Mouse (Mus musculus): ENCODE measurements around the gene Macrod2. TPM values are rescaled to one million over a fixed set of nuclear protein-coding genes. Genes with fewer than 3 reads are reported as not detected.

The Macrod2 gene
- polyA plus RNA-seq, 1 experiment from 2014 or later, result 31.9 TPM

- no peaks in the 10 kb centered on the region for H3K9me3 ChIP-seq (ENCODE audit: control insufficient read depth, low read length)
- H3K27me3 ChIP-seq (ENCODE audit: control insufficient read depth, insufficient read depth, low read length), result no peaks in the 10 kb centered on the region
- H3K4me1 ChIP-seq (replicated peaks; ENCODE audit: control insufficient read depth, insufficient read depth), result no peaks in the 10 kb centered on the region
- DNase-seq (ENCODE audit: low spot score) (no peak), ATAC-seq (ENCODE audit: low FRiP score, low TSS enrichment) (no peak)
- no peak overlapping the region for H3K9ac ChIP-seq (ENCODE audit: low read length)
- no peak overlapping the region for H3K4me2 ChIP-seq (replicated peaks; ENCODE audit: low read depth)
- 8% methylated on average over 4 of the region's 4 CpGs for WGBS
- H3K36me3 ChIP-seq (ENCODE audit: control insufficient read depth, insufficient read depth, low read length), result no peaks in the 10 kb centered on the region
- no peak overlapping the region for H3K4me3 ChIP-seq (ENCODE audit: low read depth, low read length)
- TF ChIP-seq CTCF (IDR thresholded peaks at IDR 0.05; ENCODE audit: low read depth), result peak; percentile 79
- no peak for TF ChIP-seq EP300 (optimal IDR thresholded peaks at IDR 0.05)
- no peak overlapping the region for H3K27ac ChIP-seq (replicated peaks)
Observed at GRCm38 (mm10) chr2:140427283-140427682, 32.2 kb downstream of the Macrod2 start.

GRCm38 (mm10) chr2:140439081-140439480 lies 44.0 kb downstream of the Macrod2 start:
- WGBS, result 55% methylated on average over 4 of the region's 4 CpGs
- no peaks in the 10 kb centered on the region for H3K9me3 ChIP-seq (ENCODE audit: control insufficient read depth, low read length)
- H3K27me3 ChIP-seq (ENCODE audit: control insufficient read depth, insufficient read depth, low read length), result no peaks in the 10 kb centered on the region
- H3K9ac ChIP-seq (ENCODE audit: low read length), result no peak overlapping the region
- H3K4me3 ChIP-seq (ENCODE audit: low read depth, low read length), result no peak overlapping the region
- TF ChIP-seq EP300 (optimal IDR thresholded peaks at IDR 0.05), result no peak
- TF ChIP-seq CTCF (IDR thresholded peaks at IDR 0.05; ENCODE audit: low read depth), result no peak
- ATAC-seq (ENCODE audit: low FRiP score, low TSS enrichment), result no peak
- H3K27ac ChIP-seq (replicated peaks), result no peak overlapping the region
- H3K36me3 ChIP-seq (ENCODE audit: control insufficient read depth, insufficient read depth, low read length), result no peaks in the 10 kb centered on the region
- no peaks in the 10 kb centered on the region for H3K4me1 ChIP-seq (replicated peaks; ENCODE audit: control insufficient read depth, insufficient read depth)
- no peak overlapping the region for H3K4me2 ChIP-seq (replicated peaks; ENCODE audit: low read depth)
- DNase-seq (ENCODE audit: low spot score), result no peak

- no peak for DNase-seq (ENCODE audit: low spot score)
- no peak overlapping the region for H3K4me2 ChIP-seq (replicated peaks; ENCODE audit: low read depth)
- ATAC-seq (ENCODE audit: low FRiP score, low TSS enrichment), result no peak
- H3K9me3 ChIP-seq (ENCODE audit: control insufficient read depth, low read length), result no peaks in the 10 kb centered on the region
- H3K4me3 ChIP-seq (ENCODE audit: low read depth, low read length), result no peak overlapping the region
- H3K4me1 ChIP-seq (replicated peaks; ENCODE audit: control insufficient read depth, insufficient read depth), result no peaks in the 10 kb centered on the region
- no peak overlapping the region for H3K9ac ChIP-seq (ENCODE audit: low read length)
- H3K36me3 ChIP-seq (ENCODE audit: control insufficient read depth, insufficient read depth, low read length), result no peaks in the 10 kb centered on the region
- H3K27ac ChIP-seq (replicated peaks), result no peak overlapping the region
- TF ChIP-seq EP300 (optimal IDR thresholded peaks at IDR 0.05) (no peak), CTCF (IDR thresholded peaks at IDR 0.05; ENCODE audit: low read depth) (no peak)
- no peaks in the 10 kb centered on the region for H3K27me3 ChIP-seq (ENCODE audit: control insufficient read depth, insufficient read depth, low read length)
- 76% methylated on average over 2 of the region's 2 CpGs for WGBS
Observed at GRCm38 (mm10) chr2:140448636-140449035, 53.5 kb downstream of the Macrod2 start.

DNA sequence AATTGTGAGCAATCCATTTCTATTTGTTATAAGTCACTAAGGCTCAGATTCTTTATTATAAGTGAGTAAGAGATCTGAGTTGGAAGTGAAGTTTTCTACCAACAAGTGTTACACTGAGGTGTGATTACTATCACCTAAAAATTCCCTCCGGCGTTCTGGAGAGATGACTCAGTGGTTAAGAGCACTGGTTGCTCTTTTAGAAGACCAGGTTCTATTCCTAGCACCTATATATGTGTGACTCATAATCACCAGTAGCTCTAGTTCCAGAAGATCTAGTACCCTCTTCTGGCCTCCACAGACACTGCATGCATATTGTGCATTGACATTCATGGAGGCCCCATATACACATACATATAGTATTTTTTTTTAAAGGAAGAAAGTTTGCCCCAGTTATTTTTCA lies 80.7 kb downstream of the Macrod2 start:
- H3K27me3 ChIP-seq (ENCODE audit: control insufficient read depth, insufficient read depth, low read length), result no peaks in the 10 kb centered on the region
- H3K27ac ChIP-seq (replicated peaks), result no peak overlapping the region
- no peaks in the 10 kb centered on the region for H3K4me1 ChIP-seq (replicated peaks; ENCODE audit: control insufficient read depth, insufficient read depth)
- TF ChIP-seq CTCF (IDR thresholded peaks at IDR 0.05; ENCODE audit: low read depth), result no peak
- no peak for TF ChIP-seq EP300 (optimal IDR thresholded peaks at IDR 0.05)
- DNase-seq (ENCODE audit: low spot score) (no peak), ATAC-seq (ENCODE audit: low FRiP score, low TSS enrichment) (no peak)
- H3K4me3 ChIP-seq (ENCODE audit: low read depth, low read length), result no peak overlapping the region
- H3K9ac ChIP-seq (ENCODE audit: low read length), result no peak overlapping the region
- no peak overlapping the region for H3K4me2 ChIP-seq (replicated peaks; ENCODE audit: low read depth)
- 79% methylated on average over 2 of the region's 2 CpGs for WGBS
- H3K36me3 ChIP-seq (ENCODE audit: control insufficient read depth, insufficient read depth, low read length), result no peaks in the 10 kb centered on the region
- no peaks in the 10 kb centered on the region for H3K9me3 ChIP-seq (ENCODE audit: control insufficient read depth, low read length)

DNA sequence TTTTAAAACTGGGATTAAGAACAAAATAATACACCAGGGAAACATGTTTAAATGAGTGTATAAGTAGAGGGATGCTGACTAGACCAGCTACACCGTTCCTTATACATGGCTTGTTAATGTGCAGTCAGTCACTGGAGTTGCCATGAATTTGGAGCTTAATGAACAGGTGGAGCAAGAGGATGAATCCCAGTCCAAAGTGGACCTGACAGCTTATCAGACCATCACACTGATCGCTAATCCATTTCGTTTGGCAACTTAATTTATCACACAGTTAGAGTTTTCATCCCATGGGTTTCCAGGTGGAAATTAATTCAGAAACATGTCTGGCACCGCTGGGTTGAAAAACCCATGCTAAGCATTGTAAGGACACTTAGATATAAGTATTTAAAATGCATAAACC lies 81.8 kb downstream of the Macrod2 start:
- H3K4me2 ChIP-seq (replicated peaks; ENCODE audit: low read depth), result no peak overlapping the region
- DNase-seq (ENCODE audit: low spot score), result no peak
- no peak for ATAC-seq (ENCODE audit: low FRiP score, low TSS enrichment)
- H3K27me3 ChIP-seq (ENCODE audit: control insufficient read depth, insufficient read depth, low read length), result no peaks in the 10 kb centered on the region
- H3K27ac ChIP-seq (replicated peaks), result no peak overlapping the region
- H3K9ac ChIP-seq (ENCODE audit: low read length), result no peak overlapping the region
- no peaks in the 10 kb centered on the region for H3K9me3 ChIP-seq (ENCODE audit: control insufficient read depth, low read length)
- no peak overlapping the region for H3K4me3 ChIP-seq (ENCODE audit: low read depth, low read length)
- H3K36me3 ChIP-seq (ENCODE audit: control insufficient read depth, insufficient read depth, low read length), result no peaks in the 10 kb centered on the region
- TF ChIP-seq CTCF (IDR thresholded peaks at IDR 0.05; ENCODE audit: low read depth), result no peak
- no peak for TF ChIP-seq EP300 (optimal IDR thresholded peaks at IDR 0.05)
- no peaks in the 10 kb centered on the region for H3K4me1 ChIP-seq (replicated peaks; ENCODE audit: control insufficient read depth, insufficient read depth)
- WGBS, result 84% methylated on average over 4 of the region's 4 CpGs

DNA sequence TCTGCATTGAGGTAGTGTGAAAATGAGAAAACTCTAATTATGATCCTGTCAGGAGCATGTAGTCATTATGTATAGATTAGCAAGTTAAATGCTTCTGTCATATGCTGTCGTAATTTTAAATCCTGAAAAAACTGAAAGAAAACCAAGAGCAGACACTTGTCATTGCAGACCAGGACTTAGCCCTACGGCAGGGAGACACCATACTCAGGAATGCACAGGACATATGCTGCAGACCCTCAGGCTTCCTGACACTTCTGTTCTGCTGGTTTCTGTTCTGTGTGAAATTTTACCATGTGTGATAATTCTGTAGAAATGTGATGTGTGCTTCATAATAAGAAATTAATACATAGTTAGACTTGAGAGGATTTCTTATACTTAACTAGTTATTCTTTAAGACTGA lies 87.5 kb downstream of the Macrod2 start:
- no peak for DNase-seq (ENCODE audit: low spot score)
- H3K4me1 ChIP-seq (replicated peaks; ENCODE audit: control insufficient read depth, insufficient read depth), result no peaks in the 10 kb centered on the region
- no peak overlapping the region for H3K4me2 ChIP-seq (replicated peaks; ENCODE audit: low read depth)
- WGBS, result 75% methylated on average over 2 of the region's 2 CpGs
- H3K27ac ChIP-seq (replicated peaks), result no peak overlapping the region
- no peaks in the 10 kb centered on the region for H3K9me3 ChIP-seq (ENCODE audit: control insufficient read depth, low read length)
- no peak for TF ChIP-seq EP300 (optimal IDR thresholded peaks at IDR 0.05)
- H3K4me3 ChIP-seq (ENCODE audit: low read depth, low read length), result no peak overlapping the region
- H3K9ac ChIP-seq (ENCODE audit: low read length), result no peak overlapping the region
- H3K27me3 ChIP-seq (ENCODE audit: control insufficient read depth, insufficient read depth, low read length), result no peaks in the 10 kb centered on the region
- H3K36me3 ChIP-seq (ENCODE audit: control insufficient read depth, insufficient read depth, low read length), result no peaks in the 10 kb centered on the region
- no peak for ATAC-seq (ENCODE audit: low FRiP score, low TSS enrichment)

Measured in stomach, postnatal 0 days (tissue).